Mouse (Mus musculus) gastrocnemius, adult 2 months (tissue): Measurements from ENCODE around the gene Zbtb2. TPM values are rescaled to one million over a fixed set of nuclear protein-coding genes. Genes with fewer than 3 reads are reported as not detected.
"Not testable (repeated sequence)": the region's sequence is repeated elsewhere in the genome, so short reads cannot be mapped to it uniquely, and the experiment has no call there.

Experiments
- DNase-seq: peaks from one replicate; pipeline ENCODE4 v3.0.0; 2022
- H3K27ac ChIP-seq: fragments of 200-600 bp; 2 replicates; pipeline ENCODE4 v1.8.1; 2022; ENCODE audit warnings: mild to moderate bottlenecking
- H3K4me3 ChIP-seq: fragments of 200-600 bp; 2 replicates; pipeline ENCODE4 v1.8.1; 2022; ENCODE audit warnings: mild to moderate bottlenecking, moderate library complexity
- CTCF ChIP-seq: fragments of 200-600 bp; IDR thresholded peaks from 2 replicates; pipeline ENCODE4 v1.8.1; 2022; ENCODE audit warnings: antibody characterized with exemption, mild to moderate bottlenecking, moderate library complexity
- intact Hi-C: fragments of 180-260 bp; cut with DNase I; formaldehyde crosslinking; loops from one replicate; pipeline ENCODE4 v1.15.1; 2025
- long read RNA-seq, 2 experiments: library from polyadenylated mRNA; stranded (forward); transcript quantifications; one replicate each; pipeline ENCODE4 v2.0.0; 2021
- total RNA-seq, 2 experiments: library from RNA; stranded (reverse); gene quantifications; 2 replicates each; pipeline ENCODE4 v1.2.3; 2021

Zbtb2 gene
- total RNA-seq, result 1 to 10 TPM; 4.9 to 7.1 TPM
- long read RNA-seq, experiment 1, transcript Zbtb2-202 (3 exons, 3,226 nt), result major isoform, 8 of 9 reads
- long read RNA-seq, experiment 1, partial matches to known transcripts, result 0 of 9 reads
- long read RNA-seq, experiment 1, other reads (novel, unspliced or antisense), result 0 of 9 reads
- long read RNA-seq, experiment 2, transcript Zbtb2-202 (3 exons, 3,226 nt), result major isoform, 5 of 5 reads
- long read RNA-seq, experiment 2, partial matches to known transcripts, result 0 of 5 reads
- long read RNA-seq, experiment 2, other reads (novel, unspliced or antisense), result 0 of 5 reads

GRCm38 (mm10) chr10:4387701-4388383 is at the start of gene Zbtb2:
TSS of gene Zbtb2 (minus strand) at chr10:4388108.
- no peak for TF ChIP-seq CTCF
- H3K4me3 ChIP-seq, result peak within 1 kb of the TSS; percentile 99
- DNase-seq, result peak; percentile 84
- peak within 1 kb of the TSS; percentile 99 for H3K27ac ChIP-seq
- intact Hi-C loops, result loop anchor here (2.0 kb wide), 1 partner anchor 45 kb away; the partner anchor contains the start of genes Armt1 and Rmnd1

GRCm38 (mm10) chr10:4435416-4435815 is 47.5 kb upstream of the Zbtb2 start:
- Histone ChIP-seq H3K27ac (no peak overlapping the region), H3K4me3 (no peak overlapping the region)
- intact Hi-C loops, result no loop called here
- no peak for DNase-seq
- no peak for TF ChIP-seq CTCF

- intact Hi-C loops, result loop anchor here (2.0 kb wide), 1 partner anchor 45 kb away; the partner anchor contains the start of gene Zbtb2
- H3K4me3 ChIP-seq, DNase-seq: not testable (repeated sequence)
- H3K27ac ChIP-seq, result peak overlapping the region; percentile 90; the same call in 1 of the 2 replicates
Observed at GRCm38 (mm10) chr10:4433871-4434270, 46.0 kb upstream of the Zbtb2 start.

- Histone ChIP-seq H3K27ac (peak overlapping the region; percentile 90), H3K4me3 (peak overlapping the region; percentile 96)
- intact Hi-C loops, result loop anchor here (2.0 kb wide), 1 partner anchor 44 kb away; the partner anchor contains the start of gene Zbtb2
- no peak for DNase-seq
- peak; percentile 34 for TF ChIP-seq CTCF
Observed at GRCm38 (mm10) chr10:4432996-4433755, 45.3 kb upstream of the Zbtb2 start.

- H3K27ac ChIP-seq, result peak within 1 kb of the TSS; percentile 93
- intact Hi-C loops, result loop anchor here (2.0 kb wide), 1 partner anchor 44 kb away; the partner anchor contains the start of gene Zbtb2
- TF ChIP-seq CTCF, result no peak
- DNase-seq, result peak; percentile 98
- H3K4me3 ChIP-seq, result peak within 1 kb of the TSS; percentile 96
Observed at GRCm38 (mm10) chr10:4432123-4432931, 44.4 kb upstream of the Zbtb2 start, which contains the start of the genes Rmnd1 and Armt1. TSS of gene Rmnd1 (minus strand) at chr10:4432388. TSS of gene Armt1 (plus strand) at chr10:4432467.

GRCm38 (mm10) chr10:4431746-4432122 is 43.8 kb upstream of the Zbtb2 start:
- TF ChIP-seq CTCF, result no peak
- peak overlapping the region; percentile 93 for H3K27ac ChIP-seq
- H3K4me3 ChIP-seq, result peak overlapping the region; percentile 96
- intact Hi-C loops, result loop anchor here (2.0 kb wide), 1 partner anchor 43 kb away; the partner anchor contains the start of gene Zbtb2
- no peak for DNase-seq

- Histone ChIP-seq H3K4me3 (peak overlapping the region; percentile 96), H3K27ac (peak overlapping the region; percentile 93)
- intact Hi-C loops, result no loop called here
- no peak; the same call in 1 of the 2 replicates for TF ChIP-seq CTCF
- DNase-seq, result peak; percentile 55
Observed at GRCm38 (mm10) chr10:4430826-4431225, 42.9 kb upstream of the Zbtb2 start.

- no peak for TF ChIP-seq CTCF
- intact Hi-C loops, result no loop called here
Observed at GRCm38 (mm10) chr10:4430399-4430798, 42.5 kb upstream of the Zbtb2 start.

GRCm38 (mm10) chr10:4425245-4425644 is 37.3 kb upstream of the Zbtb2 start:
- TF ChIP-seq CTCF, result peak; percentile 46
- H3K27ac ChIP-seq, result no peak overlapping the region
- peak; percentile 32 for DNase-seq
- H3K4me3 ChIP-seq, result no peak overlapping the region
- intact Hi-C loops, result no loop called here

More at GRCm38 (mm10) chr10:4430399-4430798, 42.5 kb upstream of the Zbtb2 start:
- DNase-seq, result no peak
- peak overlapping the region; percentile 93 for H3K27ac ChIP-seq
- H3K4me3 ChIP-seq, result peak overlapping the region; percentile 96

GRCm38 (mm10) chr10:4407191-4407590 is 19.3 kb upstream of the Zbtb2 start:
- no peak for TF ChIP-seq CTCF
- Histone ChIP-seq H3K4me3 (no peak overlapping the region), H3K27ac (peak overlapping the region; percentile 35; the same call in 1 of the 2 replicates)
- intact Hi-C loops, result loop anchor here (5.0 kb wide), 1 partner anchor 755 kb away; no protein-coding TSS in a partner anchor
- DNase-seq, result peak; percentile 38

GRCm38 (mm10) chr10:4405511-4405910 is 17.6 kb upstream of the Zbtb2 start:
- no peak overlapping the region for H3K27ac ChIP-seq
- no peak overlapping the region for H3K4me3 ChIP-seq
- DNase-seq, result no peak
- no peak for TF ChIP-seq CTCF
- intact Hi-C loops, result loop anchor here (5.0 kb wide), 1 partner anchor 757 kb away; no protein-coding TSS in a partner anchor
